Mouse (Mus musculus) liver, postnatal 0 days (tissue): ENCODE data around the gene Lrsam1.

Experiments used
- CTCF ChIP-seq: sonication (generic); IDR thresholded peaks from 2 replicates; pipeline ENCODE4 v1.5.1; 2016; ENCODE audit warnings: antibody characterized with exemption, low read depth
- EP300 ChIP-seq: IDR thresholded peaks from 2 replicates; pipeline ENCODE4 v1.6.1; 2016; ENCODE audit warnings: antibody characterized with exemption, low read depth, mild to moderate bottlenecking

DNA sequence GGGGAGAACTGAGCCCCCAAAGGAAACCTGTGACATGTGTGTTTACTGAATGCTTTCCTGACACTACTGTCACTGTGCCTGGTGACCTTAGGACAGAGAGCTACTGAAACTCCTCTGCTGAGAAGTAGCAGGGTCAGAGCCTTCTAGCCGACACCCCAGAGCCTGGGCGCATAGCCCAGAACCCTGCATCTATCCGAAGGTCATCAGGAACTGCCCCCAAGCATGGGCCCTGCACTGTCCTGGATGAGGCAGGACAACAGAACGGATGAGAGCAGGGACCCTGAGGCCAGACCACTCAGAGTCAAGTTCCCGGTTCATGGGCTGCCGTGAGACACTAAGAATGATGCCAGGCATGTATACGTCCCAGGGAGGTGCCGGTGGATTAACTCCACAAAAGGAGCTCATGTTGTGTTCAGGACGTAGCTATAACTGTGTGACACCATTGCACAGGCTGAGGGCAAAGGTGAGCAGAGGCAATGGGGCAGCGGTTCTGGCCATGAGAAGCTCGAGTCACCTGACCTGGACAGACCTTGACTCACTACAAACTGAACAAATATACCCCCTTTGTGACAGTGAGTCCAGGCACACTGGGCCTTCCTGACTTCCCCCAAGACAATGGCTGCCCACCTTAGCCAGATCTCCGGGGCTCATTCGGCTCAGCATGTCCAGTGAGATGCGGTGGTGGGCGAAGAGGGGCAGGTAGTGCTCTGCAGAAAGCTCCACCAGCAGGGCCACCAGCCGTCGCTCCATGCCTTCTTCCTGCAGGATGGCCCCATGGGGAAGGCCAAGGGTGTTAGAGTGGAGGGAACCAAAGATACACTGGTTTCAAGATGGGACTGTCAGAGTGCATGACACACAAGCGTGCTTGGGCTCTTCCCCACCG is 32.2 kb downstream of the Lrsam1 start:
- TF ChIP-seq CTCF (no peak), EP300 (no peak)
